Mouse (Mus musculus): Measurements from ENCODE around the gene Tuba3a. TPM values are rescaled to one million over a fixed set of nuclear protein-coding genes. Genes with fewer than 3 reads are reported as not detected.

Tuba3a gene
- total and polyA plus RNA-seq, 3 experiments: not detected

- Histone ChIP-seq H3K27ac (ENCODE audit: insufficient read depth, low read depth) (no peak overlapping the region), H3K27me3 (replicated peaks) (peaks cover 93% of the 10 kb centered on the region), H3K9ac (ENCODE audit: insufficient read depth, low read depth) (no peak overlapping the region), H3K9me3 (replicated peaks; ENCODE audit: low read length) (no peaks in the 10 kb centered on the region), H3K79me2 (replicated peaks; ENCODE audit: control insufficient read depth, extremely low read depth, insufficient read depth, poor library complexity, severe bottlenecking) (no peaks in the 10 kb centered on the region), H3K4me3 (replicated peaks in 1 of 3; ENCODE audit: low read depth in 2 of 3, low read length in 2 of 3, poor library complexity in 1 of 3) (no peak overlapping the region), H3K36me3 (replicated peaks in 1 of 2; ENCODE audit: control insufficient read depth in 1 of 2, insufficient read depth in 1 of 2, low read length in 1 of 2) (no peaks in the 10 kb centered on the region), H3K4me1 (ENCODE audit: control insufficient read depth in 1 of 2, insufficient read depth in 2 of 2) (no peaks in the 10 kb centered on the region), H3K4me2 (ENCODE audit: insufficient read depth, low read depth, poor library complexity, severe bottlenecking) (no peak overlapping the region)
- dilution Hi-C loops (cut with MboI; ENCODE audit: extremely low pct_ligation_motif_present, extremely low pct_unique_long_range_greater_than_20kb, low sequenced_read_pairs) (no loop called here), in situ Hi-C loops (cut with MboI; ENCODE audit: low pct_ligation_motif_present, low pct_unique_long_range_greater_than_20kb, low sequenced_read_pairs) (no loop called here)
- DNase-seq (ENCODE audit: extremely low read depth): no peak
- no peak for TF ChIP-seq IRF4 (IDR thresholded peaks at IDR 0.05; ENCODE audit: low read depth, low read length)
- no peak for TF ChIP-seq CHD1 (IDR thresholded peaks at IDR 0.05; ENCODE audit: low read depth, low read length)
- TF ChIP-seq POLR2AphosphoS2 (IDR thresholded peaks at IDR 0.05; ENCODE audit: low read depth, low read length): no peak
- TF ChIP-seq USF2 (conservative IDR thresholded peaks at IDR 0.05; ENCODE audit: low read depth, low read length): no peak
- TF ChIP-seq BHLHE40 (IDR thresholded peaks at IDR 0.05; ENCODE audit: low read depth, low read length): no peak
- no peak for TF ChIP-seq ZMIZ1 (IDR thresholded peaks at IDR 0.05; ENCODE audit: low read depth, low read length)
- no peak for TF ChIP-seq SMC3 (IDR thresholded peaks at IDR 0.05; ENCODE audit: low read depth, low read length)
- TF ChIP-seq MYC (IDR thresholded peaks at IDR 0.05; ENCODE audit: low read depth, low read length): no peak
- no peak for TF ChIP-seq JUN (IDR thresholded peaks at IDR 0.05; ENCODE audit: insufficient read depth, low read depth, low read length)
- no peak for TF ChIP-seq MAFK (IDR thresholded peaks at IDR 0.05; ENCODE audit: insufficient replicate concordance, low read length)
- TF ChIP-seq MEF2A (IDR thresholded peaks at IDR 0.05; ENCODE audit: borderline replicate concordance, low read depth, low read length): no peak
- TF ChIP-seq MXI1 (IDR thresholded peaks at IDR 0.05; ENCODE audit: low read depth, low read length): no peak
- no peak for TF ChIP-seq ETS1 (conservative IDR thresholded peaks at IDR 0.05; ENCODE audit: low read depth, low read length)
- no peak for TF ChIP-seq ZC3H11A (IDR thresholded peaks at IDR 0.05; ENCODE audit: low read depth, low read length)
- TF ChIP-seq SIN3A (IDR thresholded peaks at IDR 0.05; ENCODE audit: low read length): no peak
Measured at GRCm38 (mm10) chr6:125325337-125325736, 39.5 kb upstream of the Tuba3a start.

GRCm38 (mm10) chr6:125323547-125323946 lies 37.7 kb upstream of the Tuba3a start:
- H3K79me2 ChIP-seq (replicated peaks; ENCODE audit: control insufficient read depth, extremely low read depth, insufficient read depth, poor library complexity, severe bottlenecking): no peaks in the 10 kb centered on the region
- TF ChIP-seq USF1 (IDR thresholded peaks at IDR 0.05; ENCODE audit: low read depth, low read length) (no peak), ZKSCAN1 (IDR thresholded peaks at IDR 0.05; ENCODE audit: borderline replicate concordance, low read depth, low read length) (no peak), TCF12 (IDR thresholded peaks at IDR 0.05; ENCODE audit: low read depth, low read length) (no peak), MAFK (IDR thresholded peaks at IDR 0.05; ENCODE audit: insufficient replicate concordance, low read length) (no peak), NRF1 (IDR thresholded peaks at IDR 0.05; ENCODE audit: low read depth, low read length) (no peak), MYC (IDR thresholded peaks at IDR 0.05; ENCODE audit: low read depth, low read length) (no peak), POLR2AphosphoS2 (IDR thresholded peaks at IDR 0.05; ENCODE audit: low read depth, low read length) (no peak), CTCF (conservative IDR thresholded peaks at IDR 0.05 in 1 of 2, IDR thresholded peaks at IDR 0.05 in 1 of 2; ENCODE audit: low read depth in 2 of 2, low read length in 2 of 2) (no peak), JUN (IDR thresholded peaks at IDR 0.05; ENCODE audit: insufficient read depth, low read depth, low read length) (no peak), POLR2A (IDR thresholded peaks at IDR 0.05; ENCODE audit: low read depth, low read length) (no peak), HCFC1 (IDR thresholded peaks at IDR 0.05; ENCODE audit: low read depth, low read length) (no peak), SIN3A (IDR thresholded peaks at IDR 0.05; ENCODE audit: low read length) (no peak), CHD2 (IDR thresholded peaks at IDR 0.05; ENCODE audit: low read length) (no peak), EP300 (IDR thresholded peaks at IDR 0.05; ENCODE audit: low read length) (no peak)
- no peak for DNase-seq (ENCODE audit: extremely low read depth)
- H3K27me3 ChIP-seq (replicated peaks): peaks cover 98% of the 10 kb centered on the region
- no peaks in the 10 kb centered on the region for H3K36me3 ChIP-seq (replicated peaks in 1 of 2; ENCODE audit: control insufficient read depth in 1 of 2, insufficient read depth in 1 of 2, low read length in 1 of 2)
- no peak overlapping the region for H3K27ac ChIP-seq (ENCODE audit: insufficient read depth, low read depth)
- H3K4me1 ChIP-seq (ENCODE audit: control insufficient read depth in 1 of 2, insufficient read depth in 2 of 2): no peaks in the 10 kb centered on the region
- H3K4me3 ChIP-seq (replicated peaks in 1 of 3; ENCODE audit: low read depth in 2 of 3, low read length in 2 of 3, poor library complexity in 1 of 3): no peak overlapping the region
- dilution Hi-C loops (cut with MboI; ENCODE audit: extremely low pct_ligation_motif_present, extremely low pct_unique_long_range_greater_than_20kb, low sequenced_read_pairs) (no loop called here), in situ Hi-C loops (cut with MboI; ENCODE audit: low pct_ligation_motif_present, low pct_unique_long_range_greater_than_20kb, low sequenced_read_pairs) (no loop called here)
- H3K9me3 ChIP-seq (replicated peaks; ENCODE audit: low read length): no peaks in the 10 kb centered on the region
- H3K9ac ChIP-seq (ENCODE audit: insufficient read depth, low read depth): no peak overlapping the region
- no peak overlapping the region for H3K4me2 ChIP-seq (ENCODE audit: insufficient read depth, low read depth, poor library complexity, severe bottlenecking)

All from CH12.LX (cell line).